Mouse (Mus musculus) liver, postnatal 0 days (tissue): ENCODE measurements around the gene Zfp131.

ENCODE experiments used
- CTCF ChIP-seq: sonication (generic); IDR thresholded peaks from 2 replicates; pipeline ENCODE4 v1.5.1; 2016; ENCODE audit warnings: antibody characterized with exemption, low read depth
- EP300 ChIP-seq: IDR thresholded peaks from 2 replicates; pipeline ENCODE4 v1.6.1; 2016; ENCODE audit warnings: antibody characterized with exemption, low read depth, mild to moderate bottlenecking

GRCm38 (mm10) chr13:119753859-119754634 is 36.6 kb downstream of the Zfp131 start:
- TF ChIP-seq CTCF: no peak
- no peak for TF ChIP-seq EP300
